Mouse (Mus musculus): ENCODE measurements around the gene Csl. TPM values are rescaled to one million over a fixed set of nuclear protein-coding genes. Genes with fewer than 3 reads are reported as not detected.

Csl gene
- total RNA-seq (2023) = under 1 TPM; 0.24 TPM

DNA sequence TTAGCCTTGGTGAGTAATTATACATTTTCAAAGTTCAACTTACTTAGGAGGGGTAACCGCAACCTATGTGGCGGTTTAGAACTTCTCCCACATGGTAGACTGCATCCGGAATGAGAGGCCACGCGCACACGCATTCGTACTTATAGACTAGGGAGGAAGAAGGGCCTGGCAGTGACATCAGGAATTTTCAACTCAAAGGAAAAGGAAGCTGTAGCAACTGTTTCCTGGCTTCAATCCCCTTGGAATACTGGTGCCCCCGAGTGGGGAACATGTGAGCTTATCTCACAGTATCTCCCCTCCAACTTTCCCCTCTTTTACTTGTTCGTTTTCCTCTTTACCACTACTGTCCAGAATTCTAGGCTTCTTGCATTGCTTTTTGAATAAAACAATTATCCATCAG lies at the start of gene Csl:
Csl (minus strand) TSS at position 101 of the 400 bp plus-strand sequence.

All from neutrophil, adult 59 days (primary cell).